Mouse (Mus musculus): ENCODE data around the gene Ptpre. TPM values are rescaled to one million over a fixed set of nuclear protein-coding genes. Genes with fewer than 3 reads are reported as not detected.
"Not testable (repeated sequence)": the region's sequence is repeated elsewhere in the genome, so short reads cannot be mapped to it uniquely, and the experiment has no call there.

The Ptpre gene
- polyA plus RNA-seq, 1 experiment from 2014 or later = 2.7 TPM

DNA sequence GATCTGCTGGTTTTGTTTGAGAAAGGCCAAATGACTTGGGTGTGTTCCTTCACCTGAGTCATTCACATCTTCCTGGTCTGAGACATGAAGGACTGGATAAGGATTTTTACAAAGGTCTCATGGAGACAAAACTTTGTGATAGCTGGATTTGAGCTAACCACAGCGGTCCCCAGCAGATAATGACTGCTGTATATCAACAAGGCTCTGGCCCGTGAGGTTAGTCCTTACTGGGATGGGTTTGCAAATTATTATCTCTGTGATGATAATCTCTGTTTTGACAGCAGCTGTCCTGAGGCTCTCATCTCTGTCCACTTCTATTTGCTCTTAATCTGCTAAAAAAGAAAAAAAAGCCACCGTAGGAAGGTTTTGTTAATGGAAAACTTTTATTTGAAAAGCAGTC, 71.7 kb downstream of the Ptpre start:
- ATAC-seq (ENCODE audit: insufficient number of reproducible peaks, insufficient read depth, low FRiP score, low read depth) = no peak
- H3K27ac ChIP-seq (ENCODE audit: low read length) = no peak overlapping the region
- H3K27me3 ChIP-seq (ENCODE audit: control insufficient read depth, insufficient read depth, low read length) = no peaks in the 10 kb centered on the region
- H3K4me1 ChIP-seq (ENCODE audit: control insufficient read depth, insufficient read depth, low read length) = peaks cover 4% of the 10 kb centered on the region; the same call in 1 of the 2 replicates
- no peak overlapping the region for H3K4me2 ChIP-seq (replicated peaks; ENCODE audit: low read depth, low read length)
- no peaks in the 10 kb centered on the region for H3K36me3 ChIP-seq (ENCODE audit: control insufficient read depth, insufficient read depth, low read length)
- no peaks in the 10 kb centered on the region for H3K9me3 ChIP-seq (ENCODE audit: control insufficient read depth, low read depth, low read length)
- H3K4me3 ChIP-seq (ENCODE audit: low read depth, low read length) = no peak overlapping the region
- H3K9ac ChIP-seq (replicated peaks; ENCODE audit: low read depth, low read length) = no peak overlapping the region
- 22% methylated on average over 3 of the region's 3 CpGs for WGBS

DNA sequence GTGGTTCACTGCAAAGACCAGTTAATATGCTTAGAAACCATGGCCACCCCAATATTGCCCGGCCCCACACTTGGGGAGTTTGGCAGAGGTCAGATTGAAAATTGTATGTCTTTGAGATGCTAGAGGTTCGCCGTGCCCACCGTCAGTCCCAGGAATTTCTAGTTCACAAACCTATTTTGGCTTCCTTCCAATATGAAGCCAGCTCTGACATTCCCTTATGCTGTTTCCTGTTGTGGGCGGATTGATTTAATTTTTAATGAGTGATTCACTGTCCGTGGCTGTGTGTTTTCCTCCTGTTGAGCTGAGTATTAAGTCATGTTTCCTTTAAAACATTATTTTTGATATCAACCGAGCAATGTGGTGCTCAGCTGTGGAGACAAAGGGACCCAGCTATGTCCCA, 72.4 kb downstream of the Ptpre start:
- Histone ChIP-seq H3K4me1 (ENCODE audit: control insufficient read depth, insufficient read depth, low read length) (peaks cover 4% of the 10 kb centered on the region; the same call in 1 of the 2 replicates), H3K9me3 (ENCODE audit: control insufficient read depth, low read depth, low read length) (no peaks in the 10 kb centered on the region), H3K36me3 (ENCODE audit: control insufficient read depth, insufficient read depth, low read length) (no peaks in the 10 kb centered on the region), H3K27me3 (ENCODE audit: control insufficient read depth, insufficient read depth, low read length) (no peaks in the 10 kb centered on the region), H3K4me2 (replicated peaks; ENCODE audit: low read depth, low read length) (no peak overlapping the region), H3K4me3 (ENCODE audit: low read depth, low read length) (no peak overlapping the region), H3K27ac (ENCODE audit: low read length) (no peak overlapping the region), H3K9ac (replicated peaks; ENCODE audit: low read depth, low read length) (no peak overlapping the region)
- ATAC-seq (ENCODE audit: insufficient number of reproducible peaks, insufficient read depth, low FRiP score, low read depth) = no peak
- 22% methylated on average over 7 of the region's 7 CpGs for WGBS

DNA sequence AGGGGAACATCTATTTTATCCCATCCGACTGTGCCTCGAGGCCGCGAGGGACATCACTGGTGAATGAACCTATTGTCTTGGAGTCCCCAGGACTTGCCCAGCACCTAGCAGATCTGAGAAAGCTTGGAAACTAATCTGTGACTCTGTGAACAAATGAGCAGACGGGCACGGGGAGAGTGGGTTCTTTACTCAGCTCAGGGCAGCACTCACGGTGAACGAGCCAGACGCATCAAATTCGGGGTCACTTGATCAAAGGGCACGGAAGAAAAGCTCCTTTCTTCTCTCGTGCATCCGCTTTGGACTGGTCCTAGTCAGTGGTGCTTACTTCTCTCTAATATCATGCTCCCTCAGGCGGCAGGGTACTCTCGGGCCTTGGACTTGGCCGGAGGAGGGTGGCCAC, 75.0 kb downstream of the Ptpre start:
- Histone ChIP-seq H3K9me3 (ENCODE audit: control insufficient read depth, low read depth, low read length) (no peaks in the 10 kb centered on the region), H3K9ac (replicated peaks; ENCODE audit: low read depth, low read length) (no peak overlapping the region), H3K36me3 (ENCODE audit: control insufficient read depth, insufficient read depth, low read length) (no peaks in the 10 kb centered on the region), H3K27me3 (ENCODE audit: control insufficient read depth, insufficient read depth, low read length) (no peaks in the 10 kb centered on the region), H3K4me3 (ENCODE audit: low read depth, low read length) (no peak overlapping the region), H3K4me1 (ENCODE audit: control insufficient read depth, insufficient read depth, low read length) (peaks cover 4% of the 10 kb centered on the region; the same call in 1 of the 2 replicates), H3K4me2 (replicated peaks; ENCODE audit: low read depth, low read length) (no peak overlapping the region), H3K27ac (ENCODE audit: low read length) (no peak overlapping the region)
- no peak for ATAC-seq (ENCODE audit: insufficient number of reproducible peaks, insufficient read depth, low FRiP score, low read depth)
- 78% methylated on average over 16 of the region's 16 CpGs for WGBS

DNA sequence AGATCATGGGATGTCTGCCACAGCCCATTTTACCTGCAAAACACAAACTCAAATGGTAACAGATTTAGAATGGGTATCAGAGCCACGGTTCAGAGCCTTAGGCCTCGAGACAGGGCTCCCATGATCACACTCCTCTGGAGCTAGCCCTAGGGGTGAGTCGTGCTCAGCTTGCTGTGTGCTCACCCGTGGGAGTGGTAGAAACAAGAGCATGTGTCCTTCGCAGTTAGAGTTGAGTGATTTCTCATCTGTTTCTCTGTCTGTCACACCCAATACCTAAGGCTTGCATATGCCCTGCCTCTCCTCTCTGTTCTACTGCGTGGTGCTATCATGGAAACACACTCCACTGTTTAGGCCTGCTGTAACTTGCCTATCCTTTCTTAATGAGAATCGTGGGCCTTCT, 75.5 kb downstream of the Ptpre start:
- Histone ChIP-seq H3K36me3 (ENCODE audit: control insufficient read depth, insufficient read depth, low read length) (no peaks in the 10 kb centered on the region), H3K9me3 (ENCODE audit: control insufficient read depth, low read depth, low read length) (no peaks in the 10 kb centered on the region), H3K4me1 (ENCODE audit: control insufficient read depth, insufficient read depth, low read length) (peaks cover 4% of the 10 kb centered on the region; the same call in 1 of the 2 replicates), H3K27me3 (ENCODE audit: control insufficient read depth, insufficient read depth, low read length) (no peaks in the 10 kb centered on the region), H3K4me3 (ENCODE audit: low read depth, low read length) (no peak overlapping the region), H3K9ac (replicated peaks; ENCODE audit: low read depth, low read length) (no peak overlapping the region), H3K27ac (ENCODE audit: low read length) (no peak overlapping the region), H3K4me2 (replicated peaks; ENCODE audit: low read depth, low read length) (no peak overlapping the region)
- 0 out of 2 replicates have a peak, but pooled peaks have one; percentile 46 for ATAC-seq (ENCODE audit: insufficient number of reproducible peaks, insufficient read depth, low FRiP score, low read depth)
- 69% methylated on average over 7 of the region's 7 CpGs for WGBS

DNA sequence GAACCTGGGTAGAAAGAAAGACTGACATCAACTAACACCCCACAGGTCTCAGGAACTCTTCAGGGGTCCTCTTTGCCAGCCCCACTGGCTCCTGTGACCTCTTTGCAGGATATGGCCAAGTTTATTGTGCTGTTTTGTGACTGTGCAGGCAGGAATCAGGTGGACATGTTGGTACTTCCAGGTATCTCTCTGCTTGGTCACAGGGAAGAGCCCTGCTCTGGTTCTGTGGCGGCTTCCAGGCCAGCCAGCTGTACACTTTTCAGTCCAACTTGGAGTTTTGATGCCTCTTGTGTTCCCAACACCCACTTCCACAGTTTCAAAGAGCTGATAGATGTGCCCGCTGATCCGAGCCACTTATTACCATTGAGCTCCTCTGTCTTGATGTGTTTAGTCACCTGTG, 76.1 kb downstream of the Ptpre start:
- Histone ChIP-seq H3K4me1 (ENCODE audit: control insufficient read depth, insufficient read depth, low read length) (peaks cover 4% of the 10 kb centered on the region; the same call in 1 of the 2 replicates), H3K36me3 (ENCODE audit: control insufficient read depth, insufficient read depth, low read length) (no peaks in the 10 kb centered on the region), H3K27me3 (ENCODE audit: control insufficient read depth, insufficient read depth, low read length) (no peaks in the 10 kb centered on the region), H3K9me3 (ENCODE audit: control insufficient read depth, low read depth, low read length) (no peaks in the 10 kb centered on the region), H3K27ac (ENCODE audit: low read length) (no peak overlapping the region), H3K4me2 (replicated peaks; ENCODE audit: low read depth, low read length) (no peak overlapping the region), H3K9ac (replicated peaks; ENCODE audit: low read depth, low read length) (no peak overlapping the region), H3K4me3 (ENCODE audit: low read depth, low read length) (no peak overlapping the region)
- no peak for ATAC-seq (ENCODE audit: insufficient number of reproducible peaks, insufficient read depth, low FRiP score, low read depth)
- WGBS = 92% methylated on average over 3 of the region's 3 CpGs

DNA sequence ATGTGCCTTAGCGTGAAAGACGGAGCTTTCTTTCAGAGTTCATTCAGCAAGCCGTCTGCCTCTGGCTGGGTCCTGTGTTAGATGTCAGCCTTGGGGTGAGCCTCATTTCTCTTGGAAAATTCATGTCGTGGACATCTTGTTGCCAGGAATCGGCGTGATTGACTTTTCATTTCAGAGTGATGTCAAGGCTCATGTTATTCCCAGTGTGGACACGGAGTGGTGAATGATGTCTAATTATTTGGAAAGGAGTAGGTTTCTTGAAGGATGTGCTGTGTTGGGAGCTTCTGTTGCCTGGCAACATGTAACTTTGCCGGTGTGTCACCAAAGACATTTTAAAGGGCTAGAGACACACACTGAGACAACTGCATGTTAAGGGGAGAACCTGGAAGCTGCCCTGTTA, 77.6 kb downstream of the Ptpre start:
- H3K4me3 ChIP-seq (ENCODE audit: low read depth, low read length) = no peak overlapping the region
- H3K9ac ChIP-seq (replicated peaks; ENCODE audit: low read depth, low read length) = no peak overlapping the region
- 77% methylated on average over 8 of the region's 8 CpGs for WGBS
- H3K27me3 ChIP-seq (ENCODE audit: control insufficient read depth, insufficient read depth, low read length) = no peaks in the 10 kb centered on the region
- H3K9me3 ChIP-seq (ENCODE audit: control insufficient read depth, low read depth, low read length) = no peaks in the 10 kb centered on the region
- no peaks in the 10 kb centered on the region for H3K36me3 ChIP-seq (ENCODE audit: control insufficient read depth, insufficient read depth, low read length)
- no peak for ATAC-seq (ENCODE audit: insufficient number of reproducible peaks, insufficient read depth, low FRiP score, low read depth)
- no peaks in the 10 kb centered on the region; the same call in 1 of the 2 replicates for H3K4me1 ChIP-seq (ENCODE audit: control insufficient read depth, insufficient read depth, low read length)
- H3K4me2 ChIP-seq (replicated peaks; ENCODE audit: low read depth, low read length) = no peak overlapping the region
- H3K27ac ChIP-seq (ENCODE audit: low read length) = no peak overlapping the region

DNA sequence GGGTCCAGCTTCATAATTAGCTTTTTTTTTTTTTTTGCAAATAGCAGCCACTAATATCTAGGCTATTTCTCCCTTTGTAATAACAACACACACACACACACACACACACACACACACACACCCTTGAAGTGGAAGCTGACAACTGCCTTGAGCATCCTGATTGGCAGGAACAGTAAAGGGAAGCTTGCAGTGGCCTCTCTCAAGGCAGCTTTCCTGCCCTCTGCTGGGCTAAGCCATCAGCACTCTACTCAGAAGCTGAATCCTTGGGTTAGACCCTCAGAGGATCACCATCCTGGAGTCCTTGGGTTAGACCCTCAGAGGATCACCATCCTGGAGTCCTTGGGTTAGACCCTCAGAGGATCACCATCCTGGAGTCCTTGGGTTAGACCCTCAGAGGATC, 79.2 kb downstream of the Ptpre start:
- H3K4me2 ChIP-seq (replicated peaks; ENCODE audit: low read depth, low read length); H3K9me3 ChIP-seq (ENCODE audit: control insufficient read depth, low read depth, low read length); H3K4me1 ChIP-seq (ENCODE audit: control insufficient read depth, insufficient read depth, low read length); H3K36me3 ChIP-seq (ENCODE audit: control insufficient read depth, insufficient read depth, low read length); H3K27me3 ChIP-seq (ENCODE audit: control insufficient read depth, insufficient read depth, low read length); ATAC-seq (ENCODE audit: insufficient number of reproducible peaks, insufficient read depth, low FRiP score, low read depth); H3K4me3 ChIP-seq (ENCODE audit: low read depth, low read length); H3K27ac ChIP-seq (ENCODE audit: low read length); H3K9ac ChIP-seq (replicated peaks; ENCODE audit: low read depth, low read length): not testable (repeated sequence)

DNA sequence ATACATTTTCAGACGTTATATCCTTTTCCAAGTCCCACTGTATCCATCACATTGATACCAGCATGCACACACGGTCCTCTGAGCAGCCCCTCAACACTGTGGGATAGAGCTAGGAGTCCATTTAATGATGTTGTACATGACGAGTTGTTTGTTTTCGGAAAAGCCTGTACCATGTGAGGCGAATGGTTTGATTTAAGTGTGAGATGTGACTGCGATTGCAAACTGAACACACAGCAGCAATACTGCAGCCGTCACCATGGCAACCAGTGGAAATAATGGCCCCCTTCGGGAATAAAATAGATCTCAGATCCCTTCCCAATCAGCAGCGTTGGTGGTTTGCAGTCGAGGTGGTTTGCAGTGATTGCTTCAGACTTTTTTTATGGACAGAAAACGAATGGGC, 80.5 kb downstream of the Ptpre start:
- no peak for ATAC-seq (ENCODE audit: insufficient number of reproducible peaks, insufficient read depth, low FRiP score, low read depth)
- no peaks in the 10 kb centered on the region for H3K36me3 ChIP-seq (ENCODE audit: control insufficient read depth, insufficient read depth, low read length)
- 80% methylated on average over 11 of the region's 11 CpGs for WGBS

DNA sequence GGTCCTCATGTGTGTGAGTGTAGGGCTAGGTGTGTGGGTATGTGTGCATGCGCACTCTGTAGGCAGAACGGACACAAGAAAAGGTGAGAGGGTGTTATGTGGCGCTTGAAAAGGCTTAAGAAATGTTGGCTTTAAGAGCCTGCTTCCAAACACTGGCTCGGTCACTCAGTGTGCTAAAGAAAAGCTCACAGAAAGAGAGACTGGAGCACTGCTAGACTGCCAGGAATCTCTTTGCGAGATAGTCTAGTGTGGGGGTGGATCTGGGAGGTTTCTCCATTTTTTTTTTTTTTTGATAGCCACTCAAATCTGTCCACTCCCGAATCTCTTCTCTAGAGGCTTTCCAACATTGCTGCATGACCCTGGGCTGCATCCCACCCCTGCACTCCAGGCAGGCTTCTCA, 84.4 kb downstream of the Ptpre start:
- Histone ChIP-seq H3K4me1 (ENCODE audit: control insufficient read depth, insufficient read depth, low read length) (no peaks in the 10 kb centered on the region), H3K4me3 (ENCODE audit: low read depth, low read length) (no peak overlapping the region), H3K4me2 (replicated peaks; ENCODE audit: low read depth, low read length) (no peak overlapping the region), H3K36me3 (ENCODE audit: control insufficient read depth, insufficient read depth, low read length) (no peaks in the 10 kb centered on the region), H3K27me3 (ENCODE audit: control insufficient read depth, insufficient read depth, low read length) (no peaks in the 10 kb centered on the region), H3K9ac (replicated peaks; ENCODE audit: low read depth, low read length) (no peak overlapping the region), H3K27ac (ENCODE audit: low read length) (no peak overlapping the region), H3K9me3 (ENCODE audit: control insufficient read depth, low read depth, low read length) (peaks cover 4% of the 10 kb centered on the region; the same call in 1 of the 2 replicates)
- ATAC-seq (ENCODE audit: insufficient number of reproducible peaks, insufficient read depth, low FRiP score, low read depth) = no peak
- 65% methylated on average over 6 of the region's 6 CpGs for WGBS

More for the DNA sequence above, 80.5 kb downstream of the Ptpre start:
- no peak overlapping the region for H3K27ac ChIP-seq (ENCODE audit: low read length)
- H3K27me3 ChIP-seq (ENCODE audit: control insufficient read depth, insufficient read depth, low read length) = no peaks in the 10 kb centered on the region
- no peak overlapping the region for H3K9ac ChIP-seq (replicated peaks; ENCODE audit: low read depth, low read length)
- no peak overlapping the region for H3K4me3 ChIP-seq (ENCODE audit: low read depth, low read length)
- H3K4me1 ChIP-seq (ENCODE audit: control insufficient read depth, insufficient read depth, low read length) = no peaks in the 10 kb centered on the region
- no peak overlapping the region for H3K4me2 ChIP-seq (replicated peaks; ENCODE audit: low read depth, low read length)
- no peaks in the 10 kb centered on the region for H3K9me3 ChIP-seq (ENCODE audit: control insufficient read depth, low read depth, low read length)
